Mouse (Mus musculus) hindbrain, embryonic 15.5 days (tissue): ENCODE results near the gene Exoc4. TPM values are rescaled to one million over a fixed set of nuclear protein-coding genes. Genes with fewer than 3 reads are reported as not detected.

ENCODE experiments used
- ATAC-seq: fragments of 200-750 bp; cut with Nextera tagmentation; 2 replicates; pipeline ENCODE4 v1.8.0; 2017; ENCODE audit warnings: low read depth, moderate number of reproducible peaks, moderate TSS enrichment; ENCODE audit not compliant: low FRiP score
- H3K27ac ChIP-seq: fragments of 300-500 bp; sonication (generic); replicated peaks from 2 replicates; pipeline ENCODE4 v1.5.1; 2015; ENCODE audit warnings: mild to moderate bottlenecking, inconsistent platforms
- H3K27me3 ChIP-seq: fragments of 300-500 bp; sonication (generic); 2 replicates; pipeline ENCODE4 v1.6.1; 2015; ENCODE audit warnings: control low read depth, inconsistent platforms
- H3K36me3 ChIP-seq: fragments of 300-500 bp; sonication (generic); 2 replicates; pipeline ENCODE4 v1.6.1; 2015; ENCODE audit warnings: control low read depth, inconsistent platforms
- H3K4me1 ChIP-seq: fragments of 300-500 bp; sonication (generic); replicated peaks from 2 replicates; pipeline ENCODE4 v1.6.1; 2015; ENCODE audit warnings: control low read depth, inconsistent platforms
- H3K4me2 ChIP-seq: fragments of 300-500 bp; sonication (generic); 2 replicates; pipeline ENCODE4 v1.6.1; 2015; ENCODE audit warnings: moderate library complexity, mild to moderate bottlenecking, inconsistent platforms
- H3K4me3 ChIP-seq: fragments of 300-500 bp; sonication (generic); 2 replicates; pipeline ENCODE4 v1.5.1; 2015; ENCODE audit warnings: mild to moderate bottlenecking, inconsistent platforms
- H3K9ac ChIP-seq: fragments of 300-500 bp; sonication (generic); 2 replicates; pipeline ENCODE4 v1.6.1; 2015; ENCODE audit warnings: inconsistent platforms
- H3K9me3 ChIP-seq: fragments of 300-500 bp; sonication (generic); 2 replicates; pipeline ENCODE4 v1.6.1; 2016; ENCODE audit warnings: control low read depth, inconsistent platforms
- WGBS: fragments of 180-500 bp; shearing (Covaris S2); methylation state at CpG from one replicate; pipeline ENCODE4 v1.1.7; 2015; 5-methylcytosine and 5-hydroxymethylcytosine counted together
- polyA plus RNA-seq: library from polyadenylated mRNA; unstranded; fragments of >200 nt; fragmentation: Nextera tagmentation; extraction: Ambion mirVana; gene quantifications from 2 replicates; pipeline ENCODE4 v1.2.1, GENCODE M21; 2015

Exoc4 gene
- 47.0 and 49.6 TPM in 2 replicates for polyA plus RNA-seq

DNA sequence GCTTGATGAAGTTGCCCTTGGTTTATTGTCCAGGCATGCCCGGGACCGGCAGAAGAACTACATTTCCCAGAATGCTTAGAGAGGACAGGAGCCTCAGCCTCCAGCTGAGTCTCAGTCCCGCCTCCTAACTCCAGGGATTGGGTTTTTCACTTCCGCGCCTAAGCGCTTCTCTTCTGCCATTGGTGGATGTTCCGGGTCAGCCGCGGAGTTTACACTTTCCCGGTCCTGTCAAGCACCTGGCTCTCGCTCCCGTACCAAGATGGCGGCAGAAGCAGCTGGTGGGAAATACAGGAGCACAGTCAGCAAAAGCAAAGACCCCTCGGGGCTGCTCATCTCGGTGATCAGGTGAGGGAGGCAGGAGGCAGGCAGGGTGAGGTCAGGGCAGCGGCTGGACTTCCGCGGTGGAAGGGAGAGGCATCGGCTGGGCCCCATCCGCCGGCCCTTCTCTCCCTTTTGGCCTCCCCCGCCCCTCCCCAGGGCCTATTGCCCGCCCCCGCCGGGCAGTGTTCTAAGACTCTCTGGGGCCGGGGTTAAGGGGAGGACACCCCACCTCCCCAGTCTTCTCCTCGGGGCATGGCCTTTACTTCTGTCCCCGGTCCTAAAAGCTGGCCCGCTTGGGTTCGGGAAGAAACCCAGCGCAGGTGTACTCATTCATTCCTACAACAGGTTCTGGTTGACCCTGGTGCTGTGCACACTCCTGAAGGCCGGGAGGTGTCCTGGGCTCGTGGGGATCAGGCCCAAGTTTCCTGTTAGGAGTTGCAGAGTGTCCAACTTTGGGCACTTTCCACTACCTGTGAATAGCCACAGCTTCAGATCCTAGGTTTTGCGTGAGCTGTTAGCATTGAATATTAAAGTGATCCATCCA is at the start of gene Exoc4:
Exoc4 (plus strand) TSS at position 192 of the 865 bp plus-strand sequence.
- Histone ChIP-seq H3K9me3 (no peaks in the 10 kb centered on the region), H3K4me1 (peaks cover 26% of the 10 kb centered on the region), H3K4me2 (peak within 1 kb of the TSS; percentile 83), H3K27ac (peak within 1 kb of the TSS; percentile 77), H3K36me3 (no peaks in the 10 kb centered on the region), H3K27me3 (no peaks in the 10 kb centered on the region), H3K4me3 (peak within 1 kb of the TSS; percentile 87), H3K9ac (peak within 1 kb of the TSS; percentile 86)
- peak; percentile 100 for ATAC-seq
- WGBS = 2% methylated on average over 29 of the region's 34 CpGs

DNA sequence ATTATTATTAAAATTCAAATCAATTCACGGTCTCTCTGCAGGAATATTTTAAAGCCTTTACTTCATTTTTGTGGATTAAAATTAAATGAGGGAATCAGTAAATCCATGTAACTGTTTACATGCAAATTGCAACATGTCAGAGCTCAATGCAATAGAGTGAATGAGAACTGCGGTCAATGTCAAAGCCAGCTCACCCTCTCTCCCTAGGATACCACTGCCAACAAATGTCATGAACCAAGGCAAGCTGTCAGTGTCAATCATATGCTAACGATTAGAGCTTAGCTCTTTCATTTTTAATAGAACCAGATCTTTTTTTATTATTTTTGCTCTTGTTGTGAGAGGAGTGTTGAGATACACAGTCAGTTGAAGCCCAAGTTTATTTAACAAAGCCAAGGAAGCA is 30.1 kb upstream of the Exoc4 start:
- H3K27me3 ChIP-seq = no peaks in the 10 kb centered on the region
- no peaks in the 10 kb centered on the region for H3K9me3 ChIP-seq
- H3K4me3 ChIP-seq = no peak overlapping the region
- ATAC-seq = no peak
- H3K4me2 ChIP-seq = no peak overlapping the region
- no peak overlapping the region for H3K27ac ChIP-seq
- H3K36me3 ChIP-seq = no peaks in the 10 kb centered on the region
- 64% methylated on average over 3 of the region's 3 CpGs for WGBS
- H3K9ac ChIP-seq = no peak overlapping the region
- H3K4me1 ChIP-seq = no peaks in the 10 kb centered on the region

- WGBS = 69% methylated on average over 1 of the region's 1 CpGs
- Histone ChIP-seq H3K27ac (no peak overlapping the region), H3K27me3 (no peaks in the 10 kb centered on the region), H3K9ac (no peak overlapping the region), H3K4me2 (no peak overlapping the region), H3K4me1 (no peaks in the 10 kb centered on the region), H3K4me3 (no peak overlapping the region), H3K9me3 (no peaks in the 10 kb centered on the region), H3K36me3 (no peaks in the 10 kb centered on the region)
- ATAC-seq = no peak
Measured at GRCm38 (mm10) chr6:33226700-33227099, 22.2 kb upstream of the Exoc4 start.

DNA sequence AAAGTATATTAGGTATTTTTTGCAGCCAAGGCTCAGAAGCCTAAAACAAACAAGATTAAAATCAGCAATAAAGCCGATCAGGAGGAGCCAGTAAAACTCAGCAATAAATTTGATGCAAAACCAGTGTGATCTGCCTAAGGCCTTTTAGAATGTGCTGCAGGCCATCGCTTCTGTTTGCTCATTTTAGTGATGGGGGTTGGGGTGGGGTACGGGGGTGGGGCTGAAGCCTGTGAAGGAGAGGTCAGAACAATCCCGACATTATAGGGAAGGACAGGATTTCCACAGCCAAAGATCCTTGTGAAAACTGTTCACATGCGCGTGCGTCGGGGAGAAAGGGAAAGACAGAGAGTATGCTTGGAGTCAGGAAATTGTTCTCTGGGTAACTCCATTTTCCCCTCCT is 21.5 kb upstream of the Exoc4 start:
- 52% methylated on average over 8 of the region's 8 CpGs for WGBS
- H3K4me1 ChIP-seq = no peaks in the 10 kb centered on the region
- H3K9me3 ChIP-seq = no peaks in the 10 kb centered on the region
- no peaks in the 10 kb centered on the region for H3K36me3 ChIP-seq
- no peak overlapping the region for H3K4me3 ChIP-seq
- no peak overlapping the region for H3K27ac ChIP-seq
- H3K27me3 ChIP-seq = no peaks in the 10 kb centered on the region
- no peak for ATAC-seq
- no peak overlapping the region for H3K4me2 ChIP-seq
- H3K9ac ChIP-seq = no peak overlapping the region

DNA sequence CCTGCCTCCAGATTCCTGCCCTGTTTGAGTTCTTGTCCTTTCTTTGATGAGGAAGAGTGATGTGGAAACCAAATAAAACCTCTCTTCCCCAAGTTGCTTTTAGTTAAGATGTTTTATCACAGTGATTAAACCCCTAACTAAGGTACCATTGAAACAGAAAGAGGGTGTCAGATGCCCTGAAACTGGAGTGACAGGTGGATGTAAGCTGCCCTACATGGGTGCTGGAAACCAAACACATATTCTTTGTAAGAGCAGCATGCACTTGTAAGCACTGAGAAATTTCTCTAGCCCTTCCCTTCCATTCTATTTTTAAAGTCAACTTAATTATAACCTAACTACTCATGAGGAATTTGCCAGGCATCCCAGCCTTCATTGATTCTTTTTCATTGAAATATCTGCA is 7.6 kb upstream of the Exoc4 start:
- Histone ChIP-seq H3K27ac (no peak overlapping the region), H3K36me3 (no peaks in the 10 kb centered on the region), H3K9ac (no peak overlapping the region), H3K27me3 (no peaks in the 10 kb centered on the region), H3K4me3 (no peak overlapping the region), H3K4me1 (no peaks in the 10 kb centered on the region), H3K9me3 (no peaks in the 10 kb centered on the region), H3K4me2 (no peak overlapping the region)
- no peak for ATAC-seq

GRCm38 (mm10) chr6:33244546-33244945 is 4.3 kb upstream of the Exoc4 start:
- H3K4me3 ChIP-seq = no peak overlapping the region
- H3K27me3 ChIP-seq = no peaks in the 10 kb centered on the region
- ATAC-seq = no peak
- 82% methylated on average over 3 of the region's 3 CpGs for WGBS
- no peaks in the 10 kb centered on the region for H3K36me3 ChIP-seq
- H3K4me2 ChIP-seq = no peak overlapping the region
- H3K4me1 ChIP-seq = peaks cover 2% of the 10 kb centered on the region; the same call in 1 of the 2 replicates
- no peak overlapping the region for H3K9ac ChIP-seq
- H3K27ac ChIP-seq = no peak overlapping the region
- no peaks in the 10 kb centered on the region for H3K9me3 ChIP-seq

DNA sequence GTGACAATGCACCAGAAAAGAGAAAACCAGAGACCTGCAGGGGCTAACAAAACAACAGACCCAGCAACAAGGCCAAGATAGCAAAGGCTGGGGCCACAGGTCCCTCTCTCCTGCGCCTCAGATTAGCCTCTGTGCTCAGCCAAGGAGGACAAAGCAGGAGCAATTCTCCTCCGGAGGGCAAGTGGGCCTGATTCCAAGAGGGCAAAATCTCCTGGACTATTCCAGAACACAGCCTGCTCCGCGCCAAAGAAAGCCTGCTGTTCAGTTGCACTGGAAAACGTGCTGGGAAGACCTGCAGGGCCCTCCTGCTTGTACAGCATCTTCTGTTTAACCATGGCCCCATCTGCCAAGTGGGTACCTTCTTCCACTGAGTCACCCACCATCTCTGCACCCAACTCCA is 1.7 kb upstream of the Exoc4 start:
- no peak overlapping the region for H3K9ac ChIP-seq
- ATAC-seq = no peak

GRCm38 (mm10) chr6:33247576-33248355 is 1.1 kb upstream of the Exoc4 start:
- Histone ChIP-seq H3K27ac (no peak overlapping the region), H3K4me2 (no peak overlapping the region), H3K4me3 (no peak overlapping the region), H3K9me3 (no peaks in the 10 kb centered on the region), H3K27me3 (no peaks in the 10 kb centered on the region), H3K9ac (no peak overlapping the region), H3K36me3 (no peaks in the 10 kb centered on the region), H3K4me1 (peaks cover 26% of the 10 kb centered on the region)
- no peak for ATAC-seq
- WGBS = 91% methylated on average over 23 of the region's 23 CpGs

More for the DNA sequence above, 1.7 kb upstream of the Exoc4 start:
- Histone ChIP-seq H3K27ac (no peak overlapping the region), H3K4me3 (no peak overlapping the region), H3K9me3 (no peaks in the 10 kb centered on the region), H3K4me2 (no peak overlapping the region), H3K36me3 (no peaks in the 10 kb centered on the region), H3K4me1 (peaks cover 26% of the 10 kb centered on the region), H3K27me3 (no peaks in the 10 kb centered on the region)
- 75% methylated on average over 5 of the region's 5 CpGs for WGBS

DNA sequence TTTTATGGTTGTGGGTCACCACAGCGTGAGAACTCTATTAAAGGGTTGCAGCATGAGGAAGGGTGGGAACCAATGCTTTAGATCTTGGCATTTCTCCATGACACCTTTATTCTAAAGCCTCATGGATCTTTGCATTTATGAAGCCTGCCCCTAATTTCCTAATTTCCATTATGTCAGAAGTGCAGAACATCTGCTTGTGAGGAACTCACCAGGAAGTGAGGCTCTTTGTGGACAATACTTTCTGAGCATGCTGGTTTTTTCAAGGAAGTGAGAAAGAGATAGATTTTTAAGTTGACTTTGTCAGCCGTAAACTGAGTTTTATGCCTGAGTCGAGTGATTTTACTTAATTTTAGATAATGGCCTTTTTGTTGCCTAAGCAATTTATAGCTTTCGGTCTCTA is 7.8 kb downstream of the Exoc4 start:
- H3K9me3 ChIP-seq = no peaks in the 10 kb centered on the region
- H3K4me1 ChIP-seq = peaks cover 10% of the 10 kb centered on the region
- 79% methylated on average over 4 of the region's 4 CpGs for WGBS
- no peak overlapping the region for H3K27ac ChIP-seq
- no peaks in the 10 kb centered on the region for H3K27me3 ChIP-seq
- ATAC-seq = no peak
- H3K4me3 ChIP-seq = no peak overlapping the region
- no peak overlapping the region for H3K9ac ChIP-seq
- H3K36me3 ChIP-seq = no peaks in the 10 kb centered on the region
- H3K4me2 ChIP-seq = no peak overlapping the region

DNA sequence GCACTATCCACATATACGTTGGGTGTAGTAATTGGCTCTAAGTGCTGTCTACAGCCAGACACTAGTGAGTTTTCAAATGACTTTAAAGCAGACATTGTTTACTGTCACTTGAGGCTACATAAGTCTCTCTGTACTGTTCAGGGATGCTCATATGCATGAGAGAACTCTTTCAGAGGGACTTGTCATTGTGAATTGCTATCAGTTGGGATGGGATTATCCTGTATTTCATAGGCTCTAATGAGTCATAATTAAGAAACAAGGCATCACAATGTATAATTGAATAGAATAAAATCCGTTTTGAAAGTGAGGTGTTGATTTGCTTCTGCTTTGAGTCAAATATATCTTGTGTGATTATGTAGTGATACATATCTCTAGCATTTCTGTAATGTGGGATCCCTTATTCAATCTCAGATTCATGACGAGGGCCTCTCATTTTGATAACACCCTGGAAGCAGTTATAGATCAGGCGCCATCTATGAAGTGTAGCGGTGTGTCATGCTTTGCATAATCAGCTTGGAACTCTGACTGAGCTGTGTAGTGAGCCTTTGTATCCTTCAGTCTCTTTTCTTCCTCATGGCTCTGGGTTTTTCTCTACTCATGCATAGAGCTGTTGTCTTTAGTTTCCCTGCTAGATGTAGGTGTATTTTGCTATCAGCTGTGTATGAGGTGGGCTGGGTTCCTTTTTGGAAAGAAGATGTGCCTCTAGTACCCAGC is 8.3 kb downstream of the Exoc4 start:
- H3K9ac ChIP-seq = no peak overlapping the region
- no peak overlapping the region for H3K4me3 ChIP-seq
- H3K4me1 ChIP-seq = peaks cover 6% of the 10 kb centered on the region; the same call in 1 of the 2 replicates
- H3K36me3 ChIP-seq = no peaks in the 10 kb centered on the region
- H3K27ac ChIP-seq = no peak overlapping the region
- no peak for ATAC-seq
- WGBS = 68% methylated on average over 5 of the region's 5 CpGs
- H3K4me2 ChIP-seq = no peak overlapping the region
- H3K27me3 ChIP-seq = no peaks in the 10 kb centered on the region
- H3K9me3 ChIP-seq = no peaks in the 10 kb centered on the region

GRCm38 (mm10) chr6:33259926-33260325 is 11.0 kb downstream of the Exoc4 start:
- H3K36me3 ChIP-seq = no peaks in the 10 kb centered on the region
- no peak for ATAC-seq
- no peak overlapping the region for H3K9ac ChIP-seq
- WGBS = 87% methylated on average over 5 of the region's 5 CpGs
- no peaks in the 10 kb centered on the region for H3K9me3 ChIP-seq
- no peaks in the 10 kb centered on the region for H3K27me3 ChIP-seq
- H3K27ac ChIP-seq = no peak overlapping the region
- H3K4me1 ChIP-seq = peaks cover 12% of the 10 kb centered on the region; the same call in 1 of the 2 replicates
- no peak overlapping the region for H3K4me2 ChIP-seq
- no peak overlapping the region for H3K4me3 ChIP-seq

- 0 out of 2 replicates have a peak, but pooled peaks cover 1% of the 10 kb centered on the region for H3K36me3 ChIP-seq
- WGBS = 95% methylated on average over 3 of the region's 3 CpGs
- no peaks in the 10 kb centered on the region for H3K9me3 ChIP-seq
- H3K4me3 ChIP-seq = no peak overlapping the region
- no peak overlapping the region for H3K27ac ChIP-seq
- ATAC-seq = no peak
- peaks cover 11% of the 10 kb centered on the region for H3K4me1 ChIP-seq
- no peak overlapping the region for H3K4me2 ChIP-seq
- no peak overlapping the region for H3K9ac ChIP-seq
- no peaks in the 10 kb centered on the region for H3K27me3 ChIP-seq
Measured at GRCm38 (mm10) chr6:33261606-33262005, 12.7 kb downstream of the Exoc4 start.
